Mouse (Mus musculus) spleen, postnatal 0 days (tissue): ENCODE results near the gene Capn13. TPM values are rescaled to one million over a fixed set of nuclear protein-coding genes. Genes with fewer than 3 reads are reported as not detected.

Experiments
- polyA plus RNA-seq: library from polyadenylated mRNA; unstranded; fragments of >200 nt; fragmentation: Nextera tagmentation; extraction: Ambion mirVana; gene quantifications from 2 replicates; pipeline ENCODE4 v1.2.1, GENCODE M21; 2015

The Capn13 gene
- not detected in 2 replicates for polyA plus RNA-seq

GRCm38 (mm10) chr17:73400862-73401261 lies at the start of gene Capn13:
TSS of gene Capn13 (minus strand) at chr17:73400866.

